Mouse (Mus musculus): ENCODE measurements around the gene Rusc1.

Rusc1 gene

GRCm38 (mm10) chr3:89093175-89093574 is at the start of gene Rusc1:
Rusc1 (minus strand) TSS chr3:89093311.
- DNase-seq (ENCODE audit: low spot score in 2 of 2), result peak; percentile 37 to 43

GRCm38 (mm10) chr3:89136365-89136764 is 43.3 kb upstream of the Rusc1 start:
- peak; percentile 12 to 58 for DNase-seq (ENCODE audit: low spot score in 2 of 2)

GRCm38 (mm10) chr3:89135958-89136357 is 42.8 kb upstream of the Rusc1 start, which contains the start of gene Pklr:
Pklr (plus strand) TSS chr3:89136142.
- DNase-seq (ENCODE audit: low spot score in 2 of 2), result no peak

GRCm38 (mm10) chr3:89133752-89134151 is 40.6 kb upstream of the Rusc1 start:
- DNase-seq (ENCODE audit: low spot score in 2 of 2), result no peak

- DNase-seq (ENCODE audit: low spot score in 2 of 2), result no peak
Measured at GRCm38 (mm10) chr3:89133063-89133450, 39.9 kb upstream of the Rusc1 start.

- DNase-seq (ENCODE audit: low spot score in 2 of 2), result no peak
Measured at GRCm38 (mm10) chr3:89132285-89133062, 39.4 kb upstream of the Rusc1 start.

- DNase-seq (ENCODE audit: low spot score in 2 of 2), result no peak
Measured at GRCm38 (mm10) chr3:89131816-89132215, 38.7 kb upstream of the Rusc1 start.

- DNase-seq (ENCODE audit: low spot score in 2 of 2), result no peak
Measured at GRCm38 (mm10) chr3:89129908-89130307, 36.8 kb upstream of the Rusc1 start.

- DNase-seq (ENCODE audit: low spot score in 2 of 2), result no peak
Measured at GRCm38 (mm10) chr3:89125981-89126380, 32.9 kb upstream of the Rusc1 start.

- no peak for DNase-seq (ENCODE audit: low spot score in 2 of 2)
Measured at GRCm38 (mm10) chr3:89124241-89124640, 31.1 kb upstream of the Rusc1 start.

- DNase-seq (ENCODE audit: low spot score in 2 of 2), result no peak
Measured at GRCm38 (mm10) chr3:89123313-89123712, 30.2 kb upstream of the Rusc1 start.

GRCm38 (mm10) chr3:89115522-89115921 is 22.4 kb upstream of the Rusc1 start:
- peak in 1 of 2 experiments; percentile 41 for DNase-seq (ENCODE audit: low spot score in 2 of 2)

GRCm38 (mm10) chr3:89113058-89113457 is 19.9 kb upstream of the Rusc1 start:
- DNase-seq (ENCODE audit: low spot score in 2 of 2), result no peak

GRCm38 (mm10) chr3:89108146-89108545 is 15.0 kb upstream of the Rusc1 start:
- no peak for DNase-seq (ENCODE audit: low spot score in 2 of 2)

- no peak for DNase-seq (ENCODE audit: low spot score in 2 of 2)
Measured at GRCm38 (mm10) chr3:89107545-89107944, 14.4 kb upstream of the Rusc1 start.

- DNase-seq (ENCODE audit: low spot score in 2 of 2), result no peak
Measured at GRCm38 (mm10) chr3:89106881-89107280, 13.8 kb upstream of the Rusc1 start.

GRCm38 (mm10) chr3:89103291-89103595 is 10.1 kb upstream of the Rusc1 start:
- DNase-seq (ENCODE audit: low spot score in 2 of 2), result no peak

GRCm38 (mm10) chr3:89102495-89103290 is 9.6 kb upstream of the Rusc1 start:
- no peak for DNase-seq (ENCODE audit: low spot score in 2 of 2)

- DNase-seq (ENCODE audit: low spot score in 2 of 2), result peak; percentile 92 to 93
Measured at GRCm38 (mm10) chr3:89101812-89102494, 8.8 kb upstream of the Rusc1 start, which contains the start of gene Fdps. Fdps (minus strand) TSS chr3:89101959.

- peak in 1 of 2 experiments; percentile 25 for DNase-seq (ENCODE audit: low spot score in 2 of 2)
Measured at GRCm38 (mm10) chr3:89101459-89101811, 8.3 kb upstream of the Rusc1 start.

- no peak for DNase-seq (ENCODE audit: low spot score in 2 of 2)
Measured at GRCm38 (mm10) chr3:89100811-89101210, 7.7 kb upstream of the Rusc1 start, which contains the start of gene Gm43738. Gm43738 (minus strand) TSS chr3:89101099.

GRCm38 (mm10) chr3:89094021-89094420 is 910 bp upstream of the Rusc1 start:
- no peak for DNase-seq (ENCODE audit: low spot score in 2 of 2)

Measured in thymus, postnatal 10 days (tissue).